Comparison of ENCODE assay signal across 16 mouse cellular contexts in the genomic region with DNA sequence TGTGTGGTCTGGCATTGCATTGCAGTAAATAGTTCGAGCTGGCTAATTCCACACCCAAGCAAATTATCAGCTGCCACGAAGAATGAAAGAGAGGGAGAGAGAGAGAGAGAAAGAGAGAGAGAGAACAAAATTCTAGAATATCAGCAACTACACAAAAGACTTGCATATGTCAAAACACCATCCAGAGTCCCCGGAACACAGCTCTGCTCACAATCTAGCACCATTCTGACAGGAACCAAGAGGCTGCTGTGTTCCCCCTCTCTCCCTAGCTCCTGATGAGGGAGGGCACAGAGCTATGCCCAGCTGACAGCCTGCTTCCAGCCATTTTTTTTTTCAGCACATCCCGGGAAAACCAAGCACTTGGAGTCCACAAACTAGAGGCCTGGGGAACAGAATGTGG. TPM values are rescaled to one million over a fixed set of nuclear protein-coding genes. Genes with fewer than 3 reads are reported as not detected.
DNase-seq lines count a peak whose midpoint lies in the region; ATAC-seq and TF ChIP-seq lines count a peak whose summit lies in the region.
"Had no signal": no experiment of that assay in that cellular context is flagged by ENCODE, and none has a peak within 500 bp of the region (broad histone marks: within the 10 kb centered on the region; RNA-seq: fewer than 3 reads in every experiment).

No protein-coding gene starts in this region.

- WGBS in forebrain, embryonic 13.5 days: 25% methylated on average over 4 of the region's 4 CpGs
- 66% methylated on average over 4 of the region's 4 CpGs for WGBS in forebrain, embryonic 10.5 days
- WGBS in thymus, adult 2 months: 21% methylated on average over 4 of the region's 4 CpGs
- WGBS in limb, embryonic 13.5 days: 11% methylated on average over 4 of the region's 4 CpGs
- 24% methylated on average over 4 of the region's 4 CpGs for WGBS in olfactory bulb, adult 2 months

- no peaks in the 10 kb centered on the region for H3K9me3 ChIP-seq in forebrain, embryonic 13.5 days (replicated peaks)
- H3K9me3 ChIP-seq in forebrain, embryonic 10.5 days: no peaks in the 10 kb centered on the region
- no peaks in the 10 kb centered on the region for H3K9me3 ChIP-seq in limb, embryonic 13.5 days
- H3K9me3 ChIP-seq: heart, embryonic 12.5 days had no signal

- no peak for ATAC-seq in forebrain, embryonic 13.5 days
- ATAC-seq in limb, embryonic 13.5 days (ENCODE audit: low FRiP score, low read depth): no peak
- no peak for ATAC-seq in erythroblast, adult 5-6 weeks (replicated peaks; ENCODE audit: low FRiP score, poor library complexity, severe bottlenecking)
- ATAC-seq: intestine, postnatal 0 days; liver, postnatal 0 days had no signal

- peaks cover 94% of the 10 kb centered on the region for H3K4me1 ChIP-seq in forebrain, embryonic 13.5 days
- H3K4me1 ChIP-seq in forebrain, embryonic 10.5 days: peaks cover 86% of the 10 kb centered on the region
- H3K4me1 ChIP-seq in thymus, adult 2 months (replicated peaks; ENCODE audit: control insufficient read depth, insufficient read depth, low read length): peaks cover 44% of the 10 kb centered on the region
- H3K4me1 ChIP-seq in limb, embryonic 13.5 days: peaks cover 65% of the 10 kb centered on the region
- H3K4me1 ChIP-seq in olfactory bulb, adult 2 months (ENCODE audit: control insufficient read depth, insufficient read depth, low read length): peaks cover 34% of the 10 kb centered on the region

- no peak for TF ChIP-seq CTCF in thymus, adult 2 months (IDR thresholded peaks at IDR 0.05; ENCODE audit: borderline replicate concordance, control insufficient read depth, extremely low read depth, insufficient read depth, low read length, poor library complexity)
- TF ChIP-seq CTCF in olfactory bulb, adult 2 months (IDR thresholded peaks at IDR 0.05; ENCODE audit: insufficient read depth, low read depth, low read length): no peak

- H3K36me3 ChIP-seq in forebrain, embryonic 13.5 days (ENCODE audit: poor library complexity, severe bottlenecking): no peaks in the 10 kb centered on the region
- no peaks in the 10 kb centered on the region for H3K36me3 ChIP-seq in forebrain, embryonic 10.5 days (replicated peaks)
- peaks cover 9% of the 10 kb centered on the region for H3K36me3 ChIP-seq in thymus, adult 2 months (ENCODE audit: control insufficient read depth, insufficient read depth, low read length)
- no peaks in the 10 kb centered on the region for H3K36me3 ChIP-seq in limb, embryonic 13.5 days
- H3K36me3 ChIP-seq: heart, embryonic 12.5 days had no signal

- no peak for TF ChIP-seq POLR2A in thymus, adult 2 months (IDR thresholded peaks at IDR 0.05; ENCODE audit: control insufficient read depth, extremely low read depth, insufficient read depth, low read length, poor library complexity)
- TF ChIP-seq POLR2A in olfactory bulb, adult 2 months (IDR thresholded peaks at IDR 0.05; ENCODE audit: insufficient read depth, low read depth, low read length): no peak

- peak overlapping the region; percentile 79 for H3K4me2 ChIP-seq in forebrain, embryonic 13.5 days
- peak overlapping the region; percentile 22; the same call in 1 of the 2 replicates for H3K4me2 ChIP-seq in limb, embryonic 13.5 days (replicated peaks)
- H3K4me2 ChIP-seq: heart, embryonic 12.5 days had no signal

- peak overlapping the region; percentile 73 for H3K27ac ChIP-seq in forebrain, embryonic 13.5 days
- no peak overlapping the region for H3K27ac ChIP-seq in forebrain, embryonic 10.5 days
- H3K27ac ChIP-seq in thymus, adult 2 months (ENCODE audit: control insufficient read depth, insufficient read depth, low read length): peak overlapping the region; percentile 76
- H3K27ac ChIP-seq in limb, embryonic 13.5 days: no peak overlapping the region
- peak overlapping the region; percentile 52 for H3K27ac ChIP-seq in olfactory bulb, adult 2 months (ENCODE audit: insufficient read depth, low read depth, low read length)

- H3K9ac ChIP-seq in forebrain, embryonic 13.5 days: peak overlapping the region; percentile 100
- no peak overlapping the region for H3K9ac ChIP-seq in limb, embryonic 13.5 days
- H3K9ac ChIP-seq: heart, embryonic 12.5 days; liver, postnatal 0 days had no signal

- DNase-seq in forebrain, embryonic 10.5 days (ENCODE audit: extremely low spot score, low spot score): no peak
- peak; percentile 24 for DNase-seq in thymus, adult 2 months
- DNase-seq in thymus, postnatal 0 days (ENCODE audit: low spot score): no peak
- DNase-seq in retina, postnatal 1 day: no peak
- DNase-seq: cerebellum, adult 8-10 months; gastrocnemius, postnatal 10 days; kidney, postnatal 36 days; liver, postnatal 0 days; spleen, adult 18-20 months had no signal

- peak overlapping the region; percentile 99 for H3K4me3 ChIP-seq in forebrain, embryonic 13.5 days
- no peak overlapping the region for H3K4me3 ChIP-seq in forebrain, embryonic 10.5 days
- peak overlapping the region; percentile 36 for H3K4me3 ChIP-seq in thymus, adult 2 months (ENCODE audit: control insufficient read depth, insufficient read depth, low read length)
- no peak overlapping the region for H3K4me3 ChIP-seq in limb, embryonic 13.5 days
- H3K4me3 ChIP-seq in olfactory bulb, adult 2 months (ENCODE audit: insufficient read depth, low read depth, low read length): peak overlapping the region; percentile 10; the same call in 1 of the 2 replicates
- H3K4me3 ChIP-seq: heart, embryonic 12.5 days had no signal

- H3K27me3 ChIP-seq in forebrain, embryonic 13.5 days: no peaks in the 10 kb centered on the region
- peaks cover 74% of the 10 kb centered on the region for H3K27me3 ChIP-seq in forebrain, embryonic 10.5 days (ENCODE audit: poor library complexity, severe bottlenecking)
- no peaks in the 10 kb centered on the region for H3K27me3 ChIP-seq in thymus, adult 2 months (ENCODE audit: control insufficient read depth, insufficient read depth, low read length)
- H3K27me3 ChIP-seq in limb, embryonic 13.5 days: peaks cover 54% of the 10 kb centered on the region

RNA-seq across cellular contexts. Expression of gene Bcl11b, which starts 6.6 kb away (rescaled TPM):
- polyA plus RNA-seq in forebrain, embryonic 13.5 days (2015; fragmentation: Nextera tagmentation; extraction: Ambion mirVana): 53.5 and 61.1 TPM in 2 replicates
- polyA plus RNA-seq in forebrain, embryonic 10.5 days (2016; fragmentation: Nextera tagmentation; extraction: Ambion mirVana): 3.4 and 5.5 TPM in 2 replicates
- polyA plus RNA-seq in thymus, adult 2 months (2012; rRNA removed): 346 and 564 TPM in 2 replicates
- polyA plus RNA-seq in thymus, postnatal 0 days (2015; fragmentation: Nextera tagmentation; extraction: Ambion mirVana): 110 and 156 TPM in 2 replicates
- 12.6 and 14.1 TPM in 2 replicates for polyA plus RNA-seq in limb, embryonic 13.5 days (2015; fragmentation: Nextera tagmentation; extraction: Ambion mirVana)
- polyA plus RNA-seq in olfactory bulb, adult 2 months (2012; ENCODE audit: insufficient read depth, insufficient read length, low replicate concordance, missing spikeins): 49.8 and 56.3 TPM in 2 replicates
- total RNA-seq in erythroblast, adult 5-6 weeks (2015; ENCODE audit: low replicate concordance): 0.21 TPM in 1 of 2 replicates, not detected in the other
- 0.28 TPM in 1 of 2 replicates, not detected in the other for total RNA-seq in erythroblast, adult 5-6 weeks (2017; ENCODE audit: low replicate concordance)
- total RNA-seq: MEL had no signal
- polyA plus RNA-seq: liver, postnatal 0 days had no signal

Comparison
In these comparisons a context has a peak if more than half of its experiments do, and no peak if none do; other contexts are left out.
1. H3K27ac ChIP-seq: peak in forebrain, embryonic 13.5 days (single experiment), thymus, adult 2 months (single experiment) and olfactory bulb, adult 2 months (single experiment); none in forebrain, embryonic 10.5 days (single experiment) and limb, embryonic 13.5 days (single experiment).
2. H3K4me3 ChIP-seq: peak in forebrain, embryonic 13.5 days (single experiment), thymus, adult 2 months (single experiment) and olfactory bulb, adult 2 months (single experiment); none in forebrain, embryonic 10.5 days (single experiment) and limb, embryonic 13.5 days (single experiment).